Mouse (Mus musculus) heart, adult 2 months (tissue): ENCODE measurements around the gene Gm17651.

Experiments
- CTCF ChIP-seq: fragments of 200-600 bp; IDR thresholded peaks from 2 replicates; pipeline ENCODE4 v1.8.1; 2022; ENCODE audit warnings: antibody characterized with exemption, mild to moderate bottlenecking, moderate library complexity
- EP300 ChIP-seq: fragments of 200-500 bp; IDR thresholded peaks from 2 replicates; pipeline ENCODE4 v1.6.1; 2011; ENCODE audit warnings: low read depth, low read length, control low read depth; ENCODE audit not compliant: insufficient read depth
- POLR2A ChIP-seq: fragments of 200-500 bp; IDR thresholded peaks from 2 replicates; pipeline ENCODE4 v1.6.1; 2011; ENCODE audit warnings: mild to moderate bottlenecking, low read depth, low read length, control low read depth; ENCODE audit not compliant: insufficient read depth

GRCm38 (mm10) chr3:97690590-97690989 is 16.1 kb upstream of the Gm17651 start:
- TF ChIP-seq EP300: no peak
- TF ChIP-seq CTCF: no peak
- TF ChIP-seq POLR2A: no peak
